Mouse (Mus musculus): ENCODE measurements around the gene Gtpbp8. TPM values are rescaled to one million over a fixed set of nuclear protein-coding genes. Genes with fewer than 3 reads are reported as not detected.

The Gtpbp8 gene
- total RNA-seq, 2 experiments from 2014 or later: 9.0 to 26.5 TPM

GRCm38 (mm10) chr16:44691561-44692141 is 54.5 kb downstream of the Gtpbp8 start:
- ATAC-seq (replicated peaks; ENCODE audit: poor library complexity, severe bottlenecking): peak; percentile 69

GRCm38 (mm10) chr16:44691066-44691465 is 55.1 kb downstream of the Gtpbp8 start:
- no peak for ATAC-seq (replicated peaks; ENCODE audit: poor library complexity, severe bottlenecking)

- ATAC-seq (replicated peaks; ENCODE audit: poor library complexity, severe bottlenecking): no peak
Measured at GRCm38 (mm10) chr16:44690501-44690900, 55.7 kb downstream of the Gtpbp8 start.

- ATAC-seq (replicated peaks; ENCODE audit: poor library complexity, severe bottlenecking): no peak
Measured at GRCm38 (mm10) chr16:44688507-44688906, 57.7 kb downstream of the Gtpbp8 start.

GRCm38 (mm10) chr16:44687719-44688420 is 58.3 kb downstream of the Gtpbp8 start:
- ATAC-seq (replicated peaks; ENCODE audit: poor library complexity, severe bottlenecking): no peak

- ATAC-seq (replicated peaks; ENCODE audit: poor library complexity, severe bottlenecking): no peak
Measured at GRCm38 (mm10) chr16:44686991-44687718, 59.0 kb downstream of the Gtpbp8 start.

Other genes with a start within 250 kb of the Gtpbp8 start
- 0.30 TPM in 1 of 2 replicates, not detected in the other for gene Boc, start 187.5 kb downstream of the Gtpbp8 start, total RNA-seq (2014; fragmentation: Nextera tagmentation)
- gene Boc, start 187.5 kb downstream of the Gtpbp8 start, total RNA-seq (2017): 0.05 and 0.47 TPM in 2 replicates
- 10.0 and 18.7 TPM in 2 replicates for gene Nepro, start 22.1 kb downstream of the Gtpbp8 start, total RNA-seq (2014; fragmentation: Nextera tagmentation)
- 16.9 and 22.4 TPM in 2 replicates for gene Nepro, start 22.1 kb downstream of the Gtpbp8 start, total RNA-seq (2017)
- gene Cd200r1, start 19.4 kb upstream of the Gtpbp8 start, total RNA-seq (2014; fragmentation: Nextera tagmentation): 6.0 and 13.8 TPM in 2 replicates
- gene Cd200r1, start 19.4 kb upstream of the Gtpbp8 start, total RNA-seq (2017): 2.1 and 7.0 TPM in 2 replicates
- not detected in 2 replicates for gene Cd200r4, start 65.4 kb upstream of the Gtpbp8 start, total RNA-seq (2014; fragmentation: Nextera tagmentation)
- 0.22 and 1.6 TPM in 2 replicates for gene Cd200r4, start 65.4 kb upstream of the Gtpbp8 start, total RNA-seq (2017)
- not detected in 2 replicates for gene Cd200r2, start 120.7 kb upstream of the Gtpbp8 start, total RNA-seq (2014; fragmentation: Nextera tagmentation)
- not detected in 2 replicates for gene Cd200r2, start 120.7 kb upstream of the Gtpbp8 start, total RNA-seq (2017)
- 3.1 TPM in 1 of 2 replicates, not detected in the other for gene Cd200r3, start 197.3 kb upstream of the Gtpbp8 start, total RNA-seq (2014; fragmentation: Nextera tagmentation)
- gene Cd200r3, start 197.3 kb upstream of the Gtpbp8 start, total RNA-seq (2017): 1.5 and 1.9 TPM in 2 replicates

All from granulocyte monocyte progenitor cell, adult 5-6 weeks (primary cell).